Mouse (Mus musculus) midbrain, embryonic 12.5 days (tissue): Measurements from ENCODE around the gene Prep. TPM values are rescaled to one million over a fixed set of nuclear protein-coding genes. Genes with fewer than 3 reads are reported as not detected.

Source experiments
- ATAC-seq: fragments of 200-750 bp; cut with Nextera tagmentation; 2 replicates; pipeline ENCODE4 v1.8.0; 2017; ENCODE audit warnings: low read depth, moderate TSS enrichment, moderate library complexity; ENCODE audit not compliant: low FRiP score
- H3K27ac ChIP-seq: fragments of 300-500 bp; sonication (generic); replicated peaks from 2 replicates; pipeline ENCODE4 v1.5.1; 2016; ENCODE audit warnings: mild to moderate bottlenecking
- H3K27me3 ChIP-seq: fragments of 300-500 bp; sonication (generic); 2 replicates; pipeline ENCODE4 v1.6.1; 2016; ENCODE audit warnings: mild to moderate bottlenecking
- H3K36me3 ChIP-seq: fragments of 300-500 bp; sonication (generic); 2 replicates; pipeline ENCODE4 v1.6.1; 2016
- H3K4me1 ChIP-seq: fragments of 300-500 bp; sonication (generic); 2 replicates; pipeline ENCODE4 v1.6.1; 2016
- H3K4me2 ChIP-seq: fragments of 300-500 bp; sonication (generic); replicated peaks from 2 replicates; pipeline ENCODE4 v1.6.1; 2016; ENCODE audit warnings: mild to moderate bottlenecking, moderate library complexity
- H3K4me3 ChIP-seq: fragments of 300-500 bp; sonication (generic); 2 replicates; pipeline ENCODE4 v1.5.1; 2016; ENCODE audit warnings: mild to moderate bottlenecking
- H3K9ac ChIP-seq: fragments of 300-500 bp; sonication (generic); replicated peaks from 2 replicates; pipeline ENCODE4 v1.6.1; 2016; ENCODE audit warnings: mild to moderate bottlenecking, moderate library complexity
- H3K9me3 ChIP-seq: fragments of 300-500 bp; sonication (generic); 2 replicates; pipeline ENCODE4 v1.6.1; 2016; ENCODE audit warnings: mild to moderate bottlenecking
- WGBS: fragments of 180-500 bp; shearing (Covaris S2); methylation state at CpG from one replicate; pipeline ENCODE4 v1.1.7; 2016; 5-methylcytosine and 5-hydroxymethylcytosine counted together
- polyA plus RNA-seq: library from polyadenylated mRNA; unstranded; fragments of >200 nt; fragmentation: Nextera tagmentation; extraction: Ambion mirVana; gene quantifications from 2 replicates; pipeline ENCODE4 v1.2.1, GENCODE M21; 2016

The Prep gene
- 27.2 and 28.8 TPM in 2 replicates for polyA plus RNA-seq

- H3K27ac ChIP-seq: peak within 1 kb of the TSS; percentile 85
- under 1% methylated on average over 39 of the region's 57 CpGs for WGBS
- ATAC-seq: peak; percentile 94
- H3K4me1 ChIP-seq: peaks cover 19% of the 10 kb centered on the region
- H3K9ac ChIP-seq: peak within 1 kb of the TSS; percentile 86
- H3K9me3 ChIP-seq: no peaks in the 10 kb centered on the region
- no peaks in the 10 kb centered on the region for H3K36me3 ChIP-seq
- peak within 1 kb of the TSS; percentile 96 for H3K4me3 ChIP-seq
- H3K4me2 ChIP-seq: peak within 1 kb of the TSS; percentile 72
- no peaks in the 10 kb centered on the region for H3K27me3 ChIP-seq
Measured at GRCm38 (mm10) chr10:45066931-45067308, at the start of gene Prep. Gene Prep, plus strand, starts transcription at chr10:45067203.

- H3K4me3 ChIP-seq: no peak overlapping the region
- no peaks in the 10 kb centered on the region for H3K27me3 ChIP-seq
- H3K9ac ChIP-seq: no peak overlapping the region
- H3K4me2 ChIP-seq: no peak overlapping the region
- WGBS: 96% methylated on average over 13 of the region's 13 CpGs
- H3K36me3 ChIP-seq: no peaks in the 10 kb centered on the region
- no peak overlapping the region for H3K27ac ChIP-seq
- H3K4me1 ChIP-seq: no peaks in the 10 kb centered on the region
- no peak for ATAC-seq
- no peaks in the 10 kb centered on the region for H3K9me3 ChIP-seq
Measured at GRCm38 (mm10) chr10:45017352-45017751, 49.7 kb upstream of the Prep start.

- no peaks in the 10 kb centered on the region for H3K9me3 ChIP-seq
- 91% methylated on average over 10 of the region's 10 CpGs for WGBS
- H3K9ac ChIP-seq: no peak overlapping the region
- no peaks in the 10 kb centered on the region for H3K4me1 ChIP-seq
- H3K27ac ChIP-seq: no peak overlapping the region
- ATAC-seq: no peak
- no peak overlapping the region for H3K4me2 ChIP-seq
- H3K27me3 ChIP-seq: no peaks in the 10 kb centered on the region
- H3K36me3 ChIP-seq: no peaks in the 10 kb centered on the region
- no peak overlapping the region for H3K4me3 ChIP-seq
Measured at GRCm38 (mm10) chr10:45017851-45018250, 49.2 kb upstream of the Prep start.

- ATAC-seq: no peak
- Histone ChIP-seq H3K4me2 (no peak overlapping the region), H3K27me3 (no peaks in the 10 kb centered on the region), H3K27ac (no peak overlapping the region), H3K4me1 (no peaks in the 10 kb centered on the region), H3K9me3 (no peaks in the 10 kb centered on the region), H3K36me3 (no peaks in the 10 kb centered on the region), H3K4me3 (no peak overlapping the region), H3K9ac (no peak overlapping the region)
- 53% methylated on average over 7 of the region's 7 CpGs for WGBS
Measured at GRCm38 (mm10) chr10:45019418-45019817, 47.6 kb upstream of the Prep start.

- H3K27ac ChIP-seq: no peak overlapping the region
- no peak for ATAC-seq
- WGBS: 85% methylated on average over 10 of the region's 10 CpGs
- H3K27me3 ChIP-seq: no peaks in the 10 kb centered on the region
- no peaks in the 10 kb centered on the region for H3K36me3 ChIP-seq
- no peak overlapping the region for H3K9ac ChIP-seq
- H3K4me2 ChIP-seq: no peak overlapping the region
- no peaks in the 10 kb centered on the region for H3K4me1 ChIP-seq
- no peak overlapping the region for H3K4me3 ChIP-seq
- H3K9me3 ChIP-seq: no peaks in the 10 kb centered on the region
Measured at GRCm38 (mm10) chr10:45019849-45020248, 47.2 kb upstream of the Prep start.

GRCm38 (mm10) chr10:45020291-45020690 lies 46.7 kb upstream of the Prep start:
- Histone ChIP-seq H3K4me3 (no peak overlapping the region), H3K4me1 (no peaks in the 10 kb centered on the region), H3K9ac (no peak overlapping the region), H3K27me3 (no peaks in the 10 kb centered on the region), H3K36me3 (no peaks in the 10 kb centered on the region), H3K4me2 (no peak overlapping the region), H3K9me3 (no peaks in the 10 kb centered on the region), H3K27ac (no peak overlapping the region)
- WGBS: 90% methylated on average over 10 of the region's 10 CpGs
- no peak for ATAC-seq

- H3K9ac ChIP-seq: no peak overlapping the region
- WGBS: 35% methylated on average over 4 of the region's 4 CpGs
- H3K4me3 ChIP-seq: no peak overlapping the region
- H3K27me3 ChIP-seq: no peaks in the 10 kb centered on the region
- H3K36me3 ChIP-seq: no peaks in the 10 kb centered on the region
- no peak overlapping the region for H3K27ac ChIP-seq
- H3K4me2 ChIP-seq: no peak overlapping the region
- H3K4me1 ChIP-seq: no peaks in the 10 kb centered on the region
- ATAC-seq: no peak
- H3K9me3 ChIP-seq: no peaks in the 10 kb centered on the region
Measured at GRCm38 (mm10) chr10:45025184-45025583, 41.8 kb upstream of the Prep start.

- no peaks in the 10 kb centered on the region for H3K27me3 ChIP-seq
- no peaks in the 10 kb centered on the region for H3K36me3 ChIP-seq
- H3K4me1 ChIP-seq: no peaks in the 10 kb centered on the region
- ATAC-seq: no peak
- no peak overlapping the region for H3K9ac ChIP-seq
- H3K4me2 ChIP-seq: no peak overlapping the region
- no peak overlapping the region for H3K27ac ChIP-seq
- 94% methylated on average over 7 of the region's 7 CpGs for WGBS
- no peaks in the 10 kb centered on the region for H3K9me3 ChIP-seq
- H3K4me3 ChIP-seq: no peak overlapping the region
Measured at GRCm38 (mm10) chr10:45026935-45027334, 40.1 kb upstream of the Prep start.

GRCm38 (mm10) chr10:45045268-45045928 lies 21.6 kb upstream of the Prep start:
- no peaks in the 10 kb centered on the region for H3K4me1 ChIP-seq
- no peak overlapping the region for H3K9ac ChIP-seq
- no peaks in the 10 kb centered on the region for H3K9me3 ChIP-seq

GRCm38 (mm10) chr10:45048158-45048557 lies 18.8 kb upstream of the Prep start:
- Histone ChIP-seq H3K4me2 (no peak overlapping the region), H3K4me3 (no peak overlapping the region), H3K27me3 (no peaks in the 10 kb centered on the region; the same call in 1 of the 2 replicates), H3K9me3 (no peaks in the 10 kb centered on the region), H3K4me1 (no peaks in the 10 kb centered on the region), H3K36me3 (no peaks in the 10 kb centered on the region), H3K27ac (no peak overlapping the region), H3K9ac (no peak overlapping the region)
- 76% methylated on average over 11 of the region's 11 CpGs for WGBS
- ATAC-seq: no peak

More at GRCm38 (mm10) chr10:45045268-45045928, 21.6 kb upstream of the Prep start:
- Histone ChIP-seq H3K27me3 (no peaks in the 10 kb centered on the region; the same call in 1 of the 2 replicates), H3K36me3 (no peaks in the 10 kb centered on the region), H3K4me3 (no peak overlapping the region), H3K4me2 (0 out of 2 replicates have a peak overlapping the region, but pooled peaks have one; percentile 11), H3K27ac (no peak overlapping the region)
- 35% methylated on average over 12 of the region's 12 CpGs for WGBS
- no peak for ATAC-seq

- Histone ChIP-seq H3K36me3 (no peaks in the 10 kb centered on the region), H3K9ac (no peak overlapping the region), H3K4me3 (no peak overlapping the region), H3K27me3 (no peaks in the 10 kb centered on the region; the same call in 1 of the 2 replicates), H3K27ac (no peak overlapping the region), H3K4me2 (no peak overlapping the region), H3K4me1 (no peaks in the 10 kb centered on the region), H3K9me3 (no peaks in the 10 kb centered on the region)
- WGBS: 49% methylated on average over 11 of the region's 11 CpGs
- ATAC-seq: no peak
Measured at GRCm38 (mm10) chr10:45048622-45049021, 18.4 kb upstream of the Prep start.

- H3K4me3 ChIP-seq: no peak overlapping the region
- H3K27me3 ChIP-seq: no peaks in the 10 kb centered on the region; the same call in 1 of the 2 replicates
- H3K9ac ChIP-seq: no peak overlapping the region
- H3K36me3 ChIP-seq: no peaks in the 10 kb centered on the region
- H3K4me2 ChIP-seq: no peak overlapping the region
- H3K9me3 ChIP-seq: no peaks in the 10 kb centered on the region
- ATAC-seq: no peak
- no peaks in the 10 kb centered on the region for H3K4me1 ChIP-seq
- WGBS: 66% methylated on average over 11 of the region's 11 CpGs
- H3K27ac ChIP-seq: no peak overlapping the region
Measured at GRCm38 (mm10) chr10:45051125-45051744, 15.8 kb upstream of the Prep start.
